Mouse (Mus musculus): ENCODE measurements around the gene Ralgapb.

Gene Ralgapb

GRCm38 (mm10) chr2:158513821-158514336, 104.2 kb downstream of the Ralgapb start:
- in situ Hi-C loops (cut with MboI, MseI) = no loop called here

DNA sequence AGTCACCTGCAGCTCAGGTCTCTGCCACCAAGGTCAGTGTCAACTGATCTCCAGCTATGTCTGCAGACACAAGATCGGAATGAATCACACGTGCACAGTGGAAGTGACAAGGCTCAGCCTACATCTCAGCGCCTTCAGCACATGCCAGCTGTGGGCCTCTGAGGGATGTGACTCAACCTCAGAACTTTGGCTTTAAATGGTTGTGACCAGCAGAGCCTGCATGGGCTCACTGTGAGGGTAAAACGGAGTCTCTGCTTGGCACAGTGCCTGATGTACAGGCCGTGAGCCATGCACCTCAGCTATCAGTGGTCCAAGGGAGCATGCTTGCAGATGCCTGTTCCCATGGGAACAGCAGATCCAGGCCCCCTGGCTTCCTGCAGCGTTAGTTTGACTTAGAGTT, 108.9 kb downstream of the Ralgapb start:
- in situ Hi-C loops (cut with MboI, MseI) = no loop called here

DNA sequence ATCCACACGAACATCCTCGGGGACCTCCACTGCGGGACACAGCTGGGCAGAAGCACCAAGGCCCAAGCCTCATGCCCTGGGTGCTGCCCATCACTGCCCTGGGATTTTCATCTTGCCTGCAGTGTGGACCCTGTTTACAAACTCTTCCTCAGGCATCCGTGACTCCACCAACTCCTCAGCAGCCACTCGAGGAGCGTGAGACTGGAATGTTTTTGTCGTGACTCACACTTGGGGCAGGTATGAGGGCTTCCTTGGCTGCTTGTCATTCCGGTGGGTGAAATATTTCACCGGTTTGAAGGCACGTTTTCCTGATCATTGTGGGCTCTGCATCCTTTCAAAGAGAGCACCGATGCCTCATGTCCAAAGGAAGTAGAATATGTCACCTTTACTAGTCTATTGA, 109.4 kb downstream of the Ralgapb start:
- in situ Hi-C loops (cut with MboI, MseI) = no loop called here

GRCm38 (mm10) chr2:158519800-158520199, 110.2 kb downstream of the Ralgapb start:
- in situ Hi-C loops (cut with MboI, MseI) = no loop called here

GRCm38 (mm10) chr2:158523060-158523459, 113.4 kb downstream of the Ralgapb start:
- in situ Hi-C loops (cut with MboI, MseI) = no loop called here

GRCm38 (mm10) chr2:158524129-158524860, 114.6 kb downstream of the Ralgapb start:
- in situ Hi-C loops (cut with MboI, MseI) = no loop called here

GRCm38 (mm10) chr2:158534090-158534489, 124.4 kb downstream of the Ralgapb start:
- in situ Hi-C loops (cut with MboI, MseI) = no loop called here

- in situ Hi-C loops (cut with MboI, MseI) = no loop called here
Measured at GRCm38 (mm10) chr2:158534559-158534958, 124.9 kb downstream of the Ralgapb start.

DNA sequence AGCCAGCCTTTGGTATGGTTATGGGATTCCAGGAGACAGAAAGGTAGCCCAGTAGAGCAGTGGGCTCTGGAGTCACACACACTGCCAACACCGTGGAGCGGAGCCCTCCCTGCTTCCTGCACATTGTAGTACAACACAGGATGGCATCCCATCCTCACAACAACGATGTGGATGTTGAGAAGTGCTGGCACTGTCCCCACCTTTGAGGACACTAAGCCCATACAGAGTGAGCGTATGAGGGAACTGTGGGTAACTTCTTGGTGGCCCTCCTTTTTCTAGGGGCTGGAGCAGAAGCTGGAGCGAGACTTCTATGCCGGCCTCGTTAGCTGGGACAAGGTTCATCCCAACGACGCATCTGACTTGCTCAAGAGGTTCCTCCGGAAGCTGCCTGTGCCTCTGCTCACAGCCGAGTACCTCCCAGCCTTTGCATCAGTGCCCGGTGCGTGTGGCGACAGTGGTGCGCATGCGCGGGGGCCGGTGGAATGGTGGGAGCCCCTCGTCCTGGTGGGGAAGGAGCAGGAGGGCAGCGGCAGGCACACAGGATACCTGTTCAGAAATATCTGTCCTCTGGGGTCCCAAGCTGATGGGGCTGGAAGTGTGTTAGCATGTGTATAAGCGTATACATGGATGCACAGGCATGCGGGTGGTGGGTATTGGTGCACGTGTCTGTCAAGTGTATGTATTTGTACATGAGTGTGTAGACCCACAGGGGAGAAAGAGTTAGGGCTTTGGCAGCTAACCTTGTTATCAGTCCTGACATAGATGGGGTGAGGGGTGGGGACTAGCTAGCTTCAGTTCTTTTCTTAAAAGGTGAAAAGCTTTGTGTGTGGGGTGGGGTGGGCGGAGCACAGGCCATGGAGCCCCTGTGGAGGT, 130.0 kb downstream of the Ralgapb start:
- in situ Hi-C loops (cut with MboI, MseI) = loop anchor here (5.0 kb wide), 1 partner anchor 113 kb away; no protein-coding TSS in a partner anchor

DNA sequence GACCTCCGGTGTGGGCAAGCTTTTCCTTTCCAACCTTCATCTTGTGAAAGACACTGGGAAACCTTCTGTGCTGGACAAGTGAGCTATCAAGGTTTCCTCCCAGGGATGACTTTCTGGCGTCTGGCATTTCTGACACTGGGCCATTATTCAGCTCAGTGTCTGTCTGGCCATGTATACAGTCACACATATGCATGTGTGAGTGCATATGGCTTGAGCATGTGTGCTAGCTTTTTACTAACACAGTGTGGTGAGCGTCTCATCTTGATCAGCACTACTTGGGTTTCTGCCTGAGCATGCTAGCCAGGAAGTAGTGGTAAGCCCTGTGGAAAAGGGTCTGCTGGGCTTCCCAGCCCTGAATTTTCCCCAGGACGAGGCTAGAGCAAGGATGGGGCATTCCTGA, 131.6 kb downstream of the Ralgapb start:
- in situ Hi-C loops (cut with MboI, MseI) = loop anchor here (5.0 kb wide), 1 partner anchor 111 kb away; no protein-coding TSS in a partner anchor

DNA sequence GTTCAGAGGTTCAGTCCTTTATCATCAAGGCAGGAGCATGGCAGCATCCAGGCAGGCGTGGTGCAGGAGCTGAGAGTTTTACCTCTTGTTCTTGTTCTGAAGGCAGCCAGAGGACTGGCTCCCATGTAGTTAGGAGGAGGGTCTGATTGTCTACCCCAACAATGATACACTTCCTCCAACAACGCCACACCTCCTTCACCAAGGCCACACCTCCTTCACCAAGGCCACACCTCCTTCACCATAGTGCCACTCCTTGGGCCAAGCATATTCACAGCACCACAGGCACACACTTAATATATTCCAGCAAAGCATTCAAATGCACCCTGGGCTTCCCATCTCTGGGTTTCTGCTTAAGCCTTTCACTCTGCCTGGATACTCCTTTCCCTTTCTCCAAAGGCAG, 135.6 kb downstream of the Ralgapb start:
- in situ Hi-C loops (cut with MboI, MseI) = loop anchor here (5.0 kb wide), 1 partner anchor 317 kb away; no protein-coding TSS in a partner anchor

GRCm38 (mm10) chr2:158546751-158547150, 137.1 kb downstream of the Ralgapb start:
- in situ Hi-C loops (cut with MboI, MseI) = loop anchor here (5.0 kb wide), 1 partner anchor 316 kb away; no protein-coding TSS in a partner anchor

All from T-helper 1 cell (primary cell).